Mouse (Mus musculus): Measurements from ENCODE around the gene Apoc2. TPM values are rescaled to one million over a fixed set of nuclear protein-coding genes. Genes with fewer than 3 reads are reported as not detected.
"Not testable (repeated sequence)": the region's sequence is repeated elsewhere in the genome, so short reads cannot be mapped to it uniquely, and the experiment has no call there.

The Apoc2 gene
- polyA plus RNA-seq, 1 experiment from 2014 or later: not detected

- no peaks in the 10 kb centered on the region for H3K36me3 ChIP-seq
- H3K4me1 ChIP-seq: no peaks in the 10 kb centered on the region
- H3K4me3 ChIP-seq: no peak overlapping the region
- H3K27me3 ChIP-seq: no peaks in the 10 kb centered on the region
- ATAC-seq (ENCODE audit: low FRiP score): no peak
- no peak overlapping the region for H3K27ac ChIP-seq
- WGBS: 93% methylated on average over 10 of the region's 10 CpGs
- no peak overlapping the region for H3K9ac ChIP-seq
- H3K4me2 ChIP-seq (replicated peaks): no peak overlapping the region
- no peaks in the 10 kb centered on the region for H3K9me3 ChIP-seq (replicated peaks)
Measured at GRCm38 (mm10) chr7:19688101-19688500, 10.4 kb upstream of the Apoc2 start.

- WGBS: 69% methylated on average over 8 of the region's 8 CpGs
Measured at GRCm38 (mm10) chr7:19686927-19687583, 9.3 kb upstream of the Apoc2 start.

GRCm38 (mm10) chr7:19686521-19686920 lies 8.8 kb upstream of the Apoc2 start:
- Histone ChIP-seq H3K4me2 (replicated peaks) (no peak overlapping the region), H3K27me3 (no peaks in the 10 kb centered on the region), H3K4me1 (no peaks in the 10 kb centered on the region), H3K27ac (no peak overlapping the region), H3K9me3 (replicated peaks) (no peaks in the 10 kb centered on the region), H3K9ac (no peak overlapping the region), H3K4me3 (no peak overlapping the region), H3K36me3 (no peaks in the 10 kb centered on the region)
- no peak for ATAC-seq (ENCODE audit: low FRiP score)
- 86% methylated on average over 6 of the region's 6 CpGs for WGBS

More at GRCm38 (mm10) chr7:19686927-19687583, 9.3 kb upstream of the Apoc2 start:
- not testable (repeated sequence) for H3K4me3 ChIP-seq; H3K27me3 ChIP-seq; ATAC-seq (ENCODE audit: low FRiP score); H3K36me3 ChIP-seq; H3K9me3 ChIP-seq (replicated peaks); H3K27ac ChIP-seq; H3K4me2 ChIP-seq (replicated peaks); H3K9ac ChIP-seq; H3K4me1 ChIP-seq

DNA sequence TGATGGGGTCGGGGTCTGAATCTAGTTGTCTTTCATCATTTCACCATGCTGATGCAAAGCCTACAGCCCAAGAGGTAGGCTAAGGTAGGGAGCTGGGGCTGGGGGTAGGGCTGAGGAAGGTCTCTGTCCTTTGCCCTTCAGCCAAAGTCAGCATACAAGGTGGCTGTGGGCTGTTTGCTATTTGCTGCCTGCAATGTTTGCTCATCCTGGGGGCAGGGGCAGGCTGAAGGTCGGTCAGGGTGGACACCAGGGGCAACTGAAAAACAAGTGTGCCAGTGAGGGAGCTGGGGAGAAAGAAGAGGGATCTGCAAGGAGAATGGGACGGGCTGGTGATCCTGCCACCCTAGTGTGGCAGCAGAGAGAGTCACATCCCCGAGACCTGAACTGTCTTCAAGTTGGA lies 7.6 kb upstream of the Apoc2 start:
- Histone ChIP-seq H3K36me3 (no peaks in the 10 kb centered on the region), H3K9me3 (replicated peaks) (no peaks in the 10 kb centered on the region), H3K4me1 (no peaks in the 10 kb centered on the region), H3K4me3 (no peak overlapping the region), H3K27ac (no peak overlapping the region), H3K27me3 (no peaks in the 10 kb centered on the region), H3K4me2 (replicated peaks) (no peak overlapping the region), H3K9ac (no peak overlapping the region)
- ATAC-seq (ENCODE audit: low FRiP score): no peak
- WGBS: 60% methylated on average over 4 of the region's 4 CpGs

DNA sequence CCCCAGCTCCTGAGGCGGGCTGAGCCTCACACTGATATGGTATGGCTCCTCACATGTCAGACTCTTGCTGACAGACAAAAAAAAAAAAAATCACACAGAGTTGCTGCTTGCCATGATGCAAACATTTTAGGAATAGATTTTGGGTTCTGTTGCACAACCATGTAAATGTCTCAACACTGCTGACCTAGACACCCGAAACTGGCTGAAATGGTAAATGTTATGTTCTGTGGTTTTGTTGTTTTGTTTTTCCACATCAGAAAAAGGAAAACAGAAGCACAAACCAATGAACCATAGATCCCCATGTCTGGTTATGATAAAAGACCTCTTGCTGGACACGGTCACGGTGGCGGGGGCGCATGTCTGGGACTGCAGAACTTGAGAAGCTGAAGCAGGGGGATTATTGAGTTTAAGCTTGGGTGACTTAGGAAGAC lies 6.0 kb upstream of the Apoc2 start:
- Histone ChIP-seq H3K4me1 (no peaks in the 10 kb centered on the region), H3K9me3 (replicated peaks) (no peaks in the 10 kb centered on the region), H3K27ac (no peak overlapping the region), H3K27me3 (no peaks in the 10 kb centered on the region), H3K9ac (no peak overlapping the region), H3K4me2 (replicated peaks) (no peak overlapping the region), H3K36me3 (no peaks in the 10 kb centered on the region), H3K4me3 (no peak overlapping the region)
- no peak for ATAC-seq (ENCODE audit: low FRiP score)
- WGBS: 85% methylated on average over 6 of the region's 6 CpGs

- H3K4me3 ChIP-seq: no peak overlapping the region
- no peak overlapping the region for H3K9ac ChIP-seq
- no peaks in the 10 kb centered on the region for H3K27me3 ChIP-seq
- H3K4me2 ChIP-seq (replicated peaks): no peak overlapping the region
- no peaks in the 10 kb centered on the region for H3K4me1 ChIP-seq
- 78% methylated on average over 3 of the region's 3 CpGs for WGBS
- no peak for ATAC-seq (ENCODE audit: low FRiP score)
- H3K36me3 ChIP-seq: no peaks in the 10 kb centered on the region
- no peaks in the 10 kb centered on the region for H3K9me3 ChIP-seq (replicated peaks)
- H3K27ac ChIP-seq: no peak overlapping the region
Measured at GRCm38 (mm10) chr7:19682979-19683378, 5.2 kb upstream of the Apoc2 start.

GRCm38 (mm10) chr7:19681202-19681694 lies 3.5 kb upstream of the Apoc2 start, which contains the start of the genes Gm44805 and Apoc4:
Gene Gm44805 (minus strand): TSS chr7:19681423.
Gene Apoc4 (minus strand): TSS chr7:19681479.
- 54% methylated on average over 8 of the region's 8 CpGs for WGBS
- Histone ChIP-seq H3K27ac (no peak within 1 kb of the TSS), H3K36me3 (no peaks in the 10 kb centered on the region), H3K4me1 (no peaks in the 10 kb centered on the region), H3K4me3 (no peak within 1 kb of the TSS), H3K4me2 (replicated peaks) (no peak within 1 kb of the TSS), H3K27me3 (no peaks in the 10 kb centered on the region), H3K9me3 (replicated peaks) (no peaks in the 10 kb centered on the region), H3K9ac (no peak within 1 kb of the TSS)
- ATAC-seq (ENCODE audit: low FRiP score): no peak

- H3K27me3 ChIP-seq: no peaks in the 10 kb centered on the region
- H3K27ac ChIP-seq: no peak overlapping the region
- no peaks in the 10 kb centered on the region for H3K9me3 ChIP-seq (replicated peaks)
- H3K9ac ChIP-seq: no peak overlapping the region
- H3K36me3 ChIP-seq: no peaks in the 10 kb centered on the region
- no peak overlapping the region for H3K4me2 ChIP-seq (replicated peaks)
- H3K4me1 ChIP-seq: no peaks in the 10 kb centered on the region
- no peak for ATAC-seq (ENCODE audit: low FRiP score)
- 82% methylated on average over 2 of the region's 2 CpGs for WGBS
- no peak overlapping the region for H3K4me3 ChIP-seq
Measured at GRCm38 (mm10) chr7:19680702-19681101, 3.0 kb upstream of the Apoc2 start.

DNA sequence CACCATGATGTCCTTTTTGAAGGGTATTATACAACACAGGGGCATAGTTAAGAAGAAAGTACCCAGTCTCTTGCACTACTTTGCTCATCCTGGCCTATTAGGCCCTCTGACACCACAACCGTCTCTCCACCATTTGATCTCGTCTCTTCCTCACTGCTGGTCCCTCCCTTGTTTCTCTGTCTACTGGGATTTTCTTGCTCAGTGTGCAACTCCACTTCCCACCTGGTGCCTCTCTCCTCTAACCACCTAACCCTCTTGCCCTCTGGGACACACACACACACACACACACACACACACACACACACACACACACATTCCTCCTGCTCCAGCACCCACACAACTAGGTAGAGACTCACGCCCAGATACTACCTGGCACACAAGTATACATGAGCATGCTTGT lies 1.2 kb upstream of the Apoc2 start:
- no peak overlapping the region for H3K4me2 ChIP-seq (replicated peaks)
- no peaks in the 10 kb centered on the region for H3K9me3 ChIP-seq (replicated peaks)
- no peak overlapping the region for H3K9ac ChIP-seq
- no peaks in the 10 kb centered on the region for H3K4me1 ChIP-seq
- WGBS: 88% methylated on average over 3 of the region's 3 CpGs
- no peak for ATAC-seq (ENCODE audit: low FRiP score)
- H3K27me3 ChIP-seq: no peaks in the 10 kb centered on the region
- no peak overlapping the region for H3K27ac ChIP-seq
- no peaks in the 10 kb centered on the region for H3K36me3 ChIP-seq
- H3K4me3 ChIP-seq: no peak overlapping the region

DNA sequence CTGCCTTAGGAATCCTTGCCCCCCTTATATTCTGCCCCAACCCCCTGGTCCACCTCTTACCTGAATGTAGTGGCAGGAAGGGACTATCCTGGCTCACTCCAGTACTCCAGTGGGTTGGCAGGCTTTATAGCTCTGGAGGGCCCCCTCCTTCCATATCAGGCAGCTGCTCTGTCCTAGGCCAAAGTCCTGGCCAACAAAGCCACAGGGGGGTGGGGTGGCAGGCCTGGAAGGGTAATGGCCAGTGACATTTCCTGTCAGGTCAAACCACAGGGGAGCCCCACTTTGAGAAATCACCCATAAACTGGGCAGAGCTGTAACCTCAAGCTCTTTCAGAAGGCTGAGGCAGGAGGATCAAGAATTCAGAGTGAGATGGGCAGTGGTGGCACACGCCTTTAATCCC lies 1.1 kb downstream of the Apoc2 start:
- Histone ChIP-seq H3K4me1 (no peaks in the 10 kb centered on the region), H3K4me2 (replicated peaks) (no peak overlapping the region), H3K36me3 (no peaks in the 10 kb centered on the region), H3K9ac (no peak overlapping the region), H3K9me3 (replicated peaks) (no peaks in the 10 kb centered on the region), H3K27me3 (no peaks in the 10 kb centered on the region), H3K27ac (no peak overlapping the region), H3K4me3 (no peak overlapping the region)
- WGBS: 72% methylated on average over 1 of the region's 1 CpGs
- ATAC-seq (ENCODE audit: low FRiP score): no peak

GRCm38 (mm10) chr7:19675824-19676223 lies 1.9 kb downstream of the Apoc2 start:
- no peak for ATAC-seq (ENCODE audit: low FRiP score)
- 84% methylated on average over 10 of the region's 10 CpGs for WGBS
- H3K4me3 ChIP-seq: no peak overlapping the region

DNA sequence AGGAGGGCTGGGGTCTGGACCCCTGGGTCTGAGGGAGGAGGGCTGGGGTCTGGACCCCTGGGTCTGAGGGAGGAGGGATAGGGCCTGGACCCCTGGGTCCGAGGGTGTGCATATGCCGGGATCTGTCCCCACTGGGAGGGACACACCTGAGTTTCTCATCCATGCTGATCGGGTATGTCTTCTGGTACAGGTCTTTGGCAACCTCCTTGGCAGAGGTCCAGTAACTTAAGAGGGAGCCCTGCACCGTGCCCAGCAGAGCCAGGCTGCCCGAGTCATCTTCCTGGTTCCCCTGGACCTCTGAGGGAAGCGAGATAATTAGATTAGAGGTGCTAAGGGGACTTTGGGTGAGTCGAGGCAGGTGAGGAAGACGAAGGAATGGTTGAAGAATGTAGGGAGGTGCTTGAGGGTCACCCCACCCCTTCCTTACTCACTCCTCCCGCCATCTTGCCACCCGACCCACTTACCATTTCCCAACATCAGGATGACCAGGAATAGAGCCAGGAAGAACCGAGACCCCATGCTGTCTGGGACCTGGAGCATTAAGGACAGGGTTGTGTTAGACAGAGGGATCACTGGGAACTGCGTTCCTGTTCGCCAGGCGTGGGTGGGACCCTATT lies 4.5 kb downstream of the Apoc2 start:
- H3K9me3 ChIP-seq (replicated peaks): no peaks in the 10 kb centered on the region
- no peak for ATAC-seq (ENCODE audit: low FRiP score)
- no peak overlapping the region for H3K4me2 ChIP-seq (replicated peaks)
- no peak overlapping the region for H3K4me3 ChIP-seq
- H3K27ac ChIP-seq: no peak overlapping the region
- H3K27me3 ChIP-seq: no peaks in the 10 kb centered on the region
- no peak overlapping the region for H3K9ac ChIP-seq
- peaks cover 3% of the 10 kb centered on the region; the same call in 1 of the 2 replicates for H3K4me1 ChIP-seq
- H3K36me3 ChIP-seq: no peaks in the 10 kb centered on the region
- WGBS: 72% methylated on average over 14 of the region's 14 CpGs

More at GRCm38 (mm10) chr7:19675824-19676223, 1.9 kb downstream of the Apoc2 start:
- Histone ChIP-seq H3K36me3 (no peaks in the 10 kb centered on the region), H3K27ac (no peak overlapping the region), H3K4me2 (replicated peaks) (no peak overlapping the region), H3K27me3 (no peaks in the 10 kb centered on the region), H3K4me1 (no peaks in the 10 kb centered on the region), H3K9ac (no peak overlapping the region), H3K9me3 (replicated peaks) (no peaks in the 10 kb centered on the region)

GRCm38 (mm10) chr7:19671511-19671910 lies 6.2 kb downstream of the Apoc2 start:
- Histone ChIP-seq H3K9ac (no peak overlapping the region), H3K4me1 (peaks cover 3% of the 10 kb centered on the region; the same call in 1 of the 2 replicates), H3K27me3 (no peaks in the 10 kb centered on the region), H3K4me3 (no peak overlapping the region), H3K9me3 (replicated peaks) (no peaks in the 10 kb centered on the region), H3K4me2 (replicated peaks) (no peak overlapping the region), H3K36me3 (no peaks in the 10 kb centered on the region), H3K27ac (no peak overlapping the region)
- WGBS: 77% methylated on average over 10 of the region's 10 CpGs
- no peak for ATAC-seq (ENCODE audit: low FRiP score)

Measured in hindbrain, embryonic 12.5 days (tissue).